Mouse (Mus musculus) CH12.LX (cell line): ENCODE measurements around the gene Pth1r. TPM values are rescaled to one million over a fixed set of nuclear protein-coding genes. Genes with fewer than 3 reads are reported as not detected.

Source experiments
- DNase-seq: peaks from one replicate; pipeline ENCODE4 v3.0.0-alpha.2; 2013; ENCODE audit errors: extremely low read depth
- H3K27ac ChIP-seq: 2 replicates; pipeline ENCODE4 v1.5.1; 2012; ENCODE audit warnings: low read depth, mild to moderate bottlenecking, control low read depth, moderate library complexity; ENCODE audit not compliant: insufficient read depth
- H3K27me3 ChIP-seq: replicated peaks from 2 replicates; pipeline ENCODE3; 2012; ENCODE audit warnings: inconsistent platforms
- H3K36me3 ChIP-seq, 2 experiments: replicated peaks in 1 of 2; 2 replicates each; pipeline versions ENCODE3 to v1.6.1; 2012; ENCODE audit warnings: inconsistent platforms in 1 of 2, low read length in 1 of 2, mild to moderate bottlenecking in 1 of 2, mixed read lengths in 1 of 2, moderate library complexity in 1 of 2; ENCODE audit not compliant: control insufficient read depth in 1 of 2, insufficient read depth in 1 of 2
- H3K4me1 ChIP-seq, 2 experiments: 2 replicates each; pipeline ENCODE4 v1.6.1; 2012; ENCODE audit warnings: inconsistent platforms in 1 of 2, moderate library complexity in 1 of 2; ENCODE audit not compliant: insufficient read depth in 2 of 2, control insufficient read depth in 1 of 2
- H3K4me2 ChIP-seq: 2 replicates; pipeline ENCODE4 v1.6.1; 2012; ENCODE audit warnings: low read depth, mild to moderate bottlenecking, control low read depth; ENCODE audit not compliant: poor library complexity, insufficient read depth, severe bottlenecking
- H3K4me3 ChIP-seq, 3 experiments: fragments of 150-350 bp in 1 of 3; sonication (generic) in 1 of 3; replicated peaks in 1 of 3; 2 replicates each; pipeline versions ENCODE3 to v1.5.1; 2011 to 2012; ENCODE audit warnings: low read depth in 2 of 3, low read length in 2 of 3, mild to moderate bottlenecking in 2 of 3, moderate library complexity in 2 of 3, control low read depth in 1 of 3, improper control_type of control experiment in 1 of 3, inconsistent platforms in 1 of 3, mixed read lengths in 1 of 3; ENCODE audit not compliant: poor library complexity in 1 of 3
- H3K79me2 ChIP-seq: replicated peaks from 2 replicates; pipeline ENCODE4 v1.6.1; 2012; ENCODE audit warnings: mild to moderate bottlenecking, moderate library complexity; ENCODE audit not compliant: control insufficient read depth, poor library complexity, insufficient read depth, severe bottlenecking; ENCODE audit errors: extremely low read depth
- H3K9ac ChIP-seq: 2 replicates; pipeline ENCODE4 v1.6.1; 2012; ENCODE audit warnings: low read depth, mild to moderate bottlenecking, control low read depth, moderate library complexity; ENCODE audit not compliant: insufficient read depth
- H3K9me3 ChIP-seq: replicated peaks from 2 replicates; pipeline ENCODE3; 2012; ENCODE audit warnings: low read length, inconsistent platforms, mixed read lengths
- BHLHE40 ChIP-seq: IDR thresholded peaks from 2 replicates; pipeline ENCODE4 v1.6.1; 2011; ENCODE audit warnings: mild to moderate bottlenecking, low read depth, low read length, improper control_type of control experiment
- CTCF ChIP-seq, 2 experiments: IDR thresholded peaks in 1 of 2; conservative IDR thresholded peaks in 1 of 2; 2 replicates each; pipeline ENCODE4 v1.5.1; 2011 to 2012; ENCODE audit warnings: low read depth in 2 of 2, low read length in 2 of 2, improper control_type of control experiment in 1 of 2, inconsistent platforms in 1 of 2, mild to moderate bottlenecking in 1 of 2, moderate library complexity in 1 of 2
- E2F4 ChIP-seq: IDR thresholded peaks from 2 replicates; pipeline ENCODE4 v1.6.1; 2011; ENCODE audit warnings: low read depth, low read length, improper control_type of control experiment; ENCODE audit not compliant: insufficient replicate concordance
- ETS1 ChIP-seq: conservative IDR thresholded peaks from 2 replicates; pipeline ENCODE4 v1.6.1; 2012; ENCODE audit warnings: low read depth, mild to moderate bottlenecking, inconsistent platforms, low read length, improper control_type of control experiment, moderate library complexity
- HCFC1 ChIP-seq: IDR thresholded peaks from 2 replicates; pipeline ENCODE4 v1.6.1; 2012; ENCODE audit warnings: low read depth, mild to moderate bottlenecking, inconsistent platforms, low read length, improper control_type of control experiment
- JUN ChIP-seq: IDR thresholded peaks from 2 replicates; pipeline ENCODE4 v1.6.1; 2011; ENCODE audit warnings: low read depth, mild to moderate bottlenecking, low read length, improper control_type of control experiment, moderate library complexity; ENCODE audit not compliant: insufficient read depth
- JUND ChIP-seq: conservative IDR thresholded peaks from 2 replicates; pipeline ENCODE4 v1.6.1; 2011; ENCODE audit warnings: low read depth, low read length, improper control_type of control experiment
- KAT2A ChIP-seq: IDR thresholded peaks from 2 replicates; pipeline ENCODE4 v1.6.1; 2012; ENCODE audit warnings: low read length, improper control_type of control experiment, inconsistent platforms; ENCODE audit not compliant: insufficient replicate concordance
- MAFK ChIP-seq: IDR thresholded peaks from 2 replicates; pipeline ENCODE4 v1.6.1; 2011; ENCODE audit warnings: low read length, improper control_type of control experiment; ENCODE audit not compliant: insufficient replicate concordance
- MAZ ChIP-seq: IDR thresholded peaks from 2 replicates; pipeline ENCODE4 v1.6.1; 2012; ENCODE audit warnings: low read depth, mild to moderate bottlenecking, inconsistent platforms, low read length, improper control_type of control experiment, moderate library complexity
- MEF2A ChIP-seq: IDR thresholded peaks from 2 replicates; pipeline ENCODE4 v1.6.1; 2014; ENCODE audit warnings: low read depth, mild to moderate bottlenecking, inconsistent platforms, low read length, improper control_type of control experiment, borderline replicate concordance
- MYC ChIP-seq: IDR thresholded peaks from 2 replicates; pipeline ENCODE4 v1.6.1; 2011; ENCODE audit warnings: low read depth, mild to moderate bottlenecking, improper control_type of control experiment, low read length
- NELFE ChIP-seq: IDR thresholded peaks from 2 replicates; pipeline ENCODE4 v1.6.1; 2011; ENCODE audit warnings: low read depth, low read length, improper control_type of control experiment
- PAX5 ChIP-seq: IDR thresholded peaks from 2 replicates; pipeline ENCODE4 v1.6.1; 2012; ENCODE audit warnings: low read length, inconsistent platforms, mixed read lengths
- POLR2AphosphoS2 ChIP-seq: IDR thresholded peaks from 2 replicates; pipeline ENCODE4 v1.6.1; 2011; ENCODE audit warnings: low read depth, low read length, improper control_type of control experiment
- RAD21 ChIP-seq: IDR thresholded peaks from 2 replicates; pipeline ENCODE4 v1.6.1; 2011; ENCODE audit warnings: low read depth, mild to moderate bottlenecking, low read length, improper control_type of control experiment, moderate library complexity
- RCOR1 ChIP-seq: conservative IDR thresholded peaks from 2 replicates; pipeline ENCODE4 v1.6.1; 2012; ENCODE audit warnings: low read depth, mild to moderate bottlenecking, inconsistent platforms, low read length, improper control_type of control experiment
- SMC3 ChIP-seq: IDR thresholded peaks from 2 replicates; pipeline ENCODE4 v1.6.1; 2011; ENCODE audit warnings: low read depth, low read length, improper control_type of control experiment
- TBP ChIP-seq: conservative IDR thresholded peaks from 2 replicates; pipeline ENCODE4 v1.6.1; 2011; ENCODE audit warnings: low read depth, low read length, improper control_type of control experiment
- TCF12 ChIP-seq: IDR thresholded peaks from 2 replicates; pipeline ENCODE4 v1.6.1; 2014; ENCODE audit warnings: low read depth, mild to moderate bottlenecking, inconsistent platforms, low read length, improper control_type of control experiment
- ZKSCAN1 ChIP-seq: IDR thresholded peaks from 2 replicates; pipeline ENCODE4 v1.6.1; 2012; ENCODE audit warnings: low read depth, inconsistent platforms, low read length, improper control_type of control experiment, borderline replicate concordance
- ZMIZ1 ChIP-seq: IDR thresholded peaks from 2 replicates; pipeline ENCODE4 v1.6.1; 2012; ENCODE audit warnings: low read depth, mild to moderate bottlenecking, inconsistent platforms, low read length, improper control_type of control experiment
- dilution Hi-C: fragments of 300-500 bp; cut with MboI; formaldehyde crosslinking; loops from 2 replicates; pipeline ENCODE4 v1.14.3; 2020; ENCODE audit warnings: low sequenced_read_pairs; ENCODE audit not compliant: extremely low pct_unique_long_range_greater_than_20kb, extremely low pct_ligation_motif_present
- in situ Hi-C: fragments of 300-500 bp; cut with MboI; formaldehyde crosslinking; loops from 3 replicates; pipeline ENCODE4 v1.14.3; 2019; ENCODE audit warnings: low sequenced_read_pairs, low pct_ligation_motif_present, low pct_unique_long_range_greater_than_20kb, mixed read lengths
- polyA plus RNA-seq: library from polyadenylated mRNA; unstranded; fragments of >175 nt; gene quantifications from 2 replicates; pipeline ENCODE4 v1.2.1, GENCODE M21; 2012; ENCODE audit warnings: low read depth; ENCODE audit not compliant: insufficient read length
- total RNA-seq, 2 experiments: library from RNA; depleted of rRNA; stranded (reverse); fragments of 300-350 nt in 1 of 2; fragments of >200 nt in 1 of 2; gene quantifications; 2 replicates each; pipeline ENCODE4 v1.2.3; 2012 to 2014

The Pth1r gene
- total and polyA plus RNA-seq, 3 experiments: 0.10 to 0.76 TPM; not detected in 1

- dilution Hi-C loops: no loop called here
- Histone ChIP-seq H3K27me3 (peaks cover 68% of the 10 kb centered on the region), H3K27ac (no peak overlapping the region), H3K79me2 (no peaks in the 10 kb centered on the region), H3K9me3 (peaks cover 2% of the 10 kb centered on the region), H3K9ac (no peak overlapping the region), H3K4me3 (no peak overlapping the region), H3K36me3 (no peaks in the 10 kb centered on the region), H3K4me1 (peaks cover 4 to 15% of the 10 kb centered on the region in 2 experiments), H3K4me2 (no peak overlapping the region)
- in situ Hi-C loops: no loop called here
- TF ChIP-seq ZKSCAN1 (no peak), MAZ (no peak), JUN (no peak), MAFK (no peak), RCOR1 (no peak), CTCF (conservative IDR thresholded peaks at IDR 0.05 in 1 of 2, IDR thresholded peaks at IDR 0.05 in 1 of 2; ENCODE audit: low read depth in 2 of 2, low read length in 2 of 2) (no peak), JUND (no peak), NELFE (no peak), TBP (no peak), MEF2A (no peak), HCFC1 (no peak), RAD21 (no peak)
- DNase-seq: no peak
Measured at GRCm38 (mm10) chr9:110736362-110736761, 10.6 kb downstream of the Pth1r start.

- dilution Hi-C loops: no loop called here
- no peak overlapping the region for H3K4me3 ChIP-seq
- TF ChIP-seq PAX5: no peak
- TF ChIP-seq TCF12: no peak
- TF ChIP-seq ETS1: no peak
- no peak for TF ChIP-seq TBP
- TF ChIP-seq BHLHE40: no peak
- TF ChIP-seq KAT2A: no peak
- no peak for TF ChIP-seq RCOR1
- TF ChIP-seq RAD21: no peak
- TF ChIP-seq E2F4: no peak
- TF ChIP-seq MYC: no peak
- no peak for TF ChIP-seq NELFE
- no peak for TF ChIP-seq ZMIZ1
- TF ChIP-seq POLR2AphosphoS2: no peak
- TF ChIP-seq SMC3: no peak
- no peak for TF ChIP-seq MEF2A
- TF ChIP-seq, all 38 proteins: peak for 0
- no peak overlapping the region for H3K9ac ChIP-seq
- peaks cover 4 to 16% of the 10 kb centered on the region in 2 experiments for H3K4me1 ChIP-seq
- DNase-seq: no peak
- H3K27me3 ChIP-seq: peaks cover 46% of the 10 kb centered on the region
- no peaks in the 10 kb centered on the region for H3K36me3 ChIP-seq
- in situ Hi-C loops: no loop called here
- H3K9me3 ChIP-seq: peaks cover 2% of the 10 kb centered on the region
- no peaks in the 10 kb centered on the region for H3K79me2 ChIP-seq
- H3K27ac ChIP-seq: no peak overlapping the region
- no peak overlapping the region for H3K4me2 ChIP-seq
Measured at GRCm38 (mm10) chr9:110734154-110734553, 12.8 kb downstream of the Pth1r start.
